In the genomic region with DNA sequence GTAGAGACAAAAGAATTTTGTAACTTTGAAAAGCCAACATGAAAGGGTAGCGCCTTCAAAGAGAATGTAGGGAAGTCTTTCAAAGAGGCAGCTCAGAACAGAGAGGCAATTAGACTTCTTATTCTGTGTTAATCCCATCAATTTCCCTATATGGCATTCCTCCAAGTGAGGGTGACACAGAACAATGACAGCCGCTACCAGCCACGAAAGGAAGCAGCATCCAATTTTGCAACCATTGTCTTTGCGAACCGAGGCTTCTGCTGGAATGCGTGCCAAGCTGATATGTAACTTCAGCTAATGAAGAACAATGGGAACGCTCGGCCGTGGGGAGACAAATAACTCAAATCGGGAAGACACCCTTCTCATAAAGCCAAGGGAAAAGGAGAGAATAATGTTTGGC, we compare ENCODE assay signal across 9 mouse cellular contexts.
A peak's percentile ranks its signal among the peaks of the same experiment; 100 is the strongest.
DNase-seq lines count a peak whose midpoint lies in the region; ATAC-seq and TF ChIP-seq lines count a peak whose summit lies in the region.
"Had no signal": no experiment of that assay in that cellular context is flagged by ENCODE, and none has a peak within 500 bp of the region (broad histone marks: within the 10 kb centered on the region; RNA-seq: fewer than 3 reads in every experiment).

No protein-coding gene starts in this region.

- no peak overlapping the region for H3K9ac ChIP-seq in kidney, embryonic 15.5 days
- no peak overlapping the region for H3K9ac ChIP-seq in kidney, postnatal 0 days (ENCODE audit: low read depth, low read length)
- no peak overlapping the region for H3K9ac ChIP-seq in midbrain, embryonic 13.5 days (replicated peaks)
- H3K9ac ChIP-seq: liver, embryonic 14.5 days had no signal

- no peaks in the 10 kb centered on the region for H3K9me3 ChIP-seq in kidney, embryonic 15.5 days (replicated peaks)
- no peaks in the 10 kb centered on the region for H3K9me3 ChIP-seq in forebrain, embryonic 10.5 days
- H3K9me3 ChIP-seq in kidney, postnatal 0 days (replicated peaks; ENCODE audit: low read length) = no peaks in the 10 kb centered on the region
- no peaks in the 10 kb centered on the region for H3K9me3 ChIP-seq in midbrain, embryonic 13.5 days

- H3K27me3 ChIP-seq in kidney, embryonic 15.5 days = no peaks in the 10 kb centered on the region
- H3K27me3 ChIP-seq in forebrain, embryonic 10.5 days (ENCODE audit: poor library complexity, severe bottlenecking) = no peaks in the 10 kb centered on the region
- no peaks in the 10 kb centered on the region for H3K27me3 ChIP-seq in kidney, postnatal 0 days (ENCODE audit: insufficient read depth, low read length)
- no peaks in the 10 kb centered on the region for H3K27me3 ChIP-seq in midbrain, embryonic 13.5 days

- ATAC-seq in kidney, embryonic 15.5 days (replicated peaks; ENCODE audit: low FRiP score) = no peak
- ATAC-seq in kidney, postnatal 0 days (replicated peaks; ENCODE audit: low FRiP score, low read depth) = no peak
- peak; percentile 56 for ATAC-seq in midbrain, embryonic 13.5 days

- H3K4me3 ChIP-seq in kidney, embryonic 15.5 days (replicated peaks) = no peak overlapping the region
- H3K4me3 ChIP-seq in forebrain, embryonic 10.5 days = no peak overlapping the region
- H3K4me3 ChIP-seq in kidney, postnatal 0 days (replicated peaks; ENCODE audit: low read depth, low read length) = no peak overlapping the region
- no peak overlapping the region for H3K4me3 ChIP-seq in midbrain, embryonic 13.5 days (replicated peaks)

- DNase-seq in kidney, adult 9 months = peak; percentile 20
- no peak for DNase-seq in forebrain, embryonic 10.5 days (ENCODE audit: extremely low spot score, low spot score)
- DNase-seq in kidney, postnatal 0 days (ENCODE audit: low spot score) = peak; percentile 48
- DNase-seq in B cell, adult 2 months = no peak
- DNase-seq in thymus, postnatal 10 days (ENCODE audit: low spot score in 2 of 2) = no peak
- DNase-seq in urinary bladder, adult 18-20 months (ENCODE audit: low spot score in 2 of 2) = no peak

- H3K36me3 ChIP-seq in kidney, embryonic 15.5 days = no peaks in the 10 kb centered on the region
- peaks cover 1% of the 10 kb centered on the region; the same call in 1 of the 2 replicates for H3K36me3 ChIP-seq in forebrain, embryonic 10.5 days (replicated peaks)
- no peaks in the 10 kb centered on the region for H3K36me3 ChIP-seq in kidney, postnatal 0 days (ENCODE audit: insufficient read depth, low read length)
- no peaks in the 10 kb centered on the region for H3K36me3 ChIP-seq in midbrain, embryonic 13.5 days

- peaks cover 10% of the 10 kb centered on the region for H3K4me1 ChIP-seq in kidney, embryonic 15.5 days
- H3K4me1 ChIP-seq in forebrain, embryonic 10.5 days = peaks cover 52% of the 10 kb centered on the region
- H3K4me1 ChIP-seq in kidney, postnatal 0 days (replicated peaks; ENCODE audit: insufficient read depth, low read length) = no peaks in the 10 kb centered on the region
- H3K4me1 ChIP-seq in midbrain, embryonic 13.5 days (replicated peaks) = peaks cover 35% of the 10 kb centered on the region

- 65% methylated on average over 10 of the region's 10 CpGs for WGBS in kidney, embryonic 15.5 days
- WGBS in forebrain, embryonic 10.5 days = 30% methylated on average over 10 of the region's 10 CpGs
- 69% methylated on average over 10 of the region's 10 CpGs for WGBS in kidney, postnatal 0 days
- WGBS in midbrain, embryonic 13.5 days = 13% methylated on average over 10 of the region's 10 CpGs

- no peak for TF ChIP-seq CTCF in kidney, postnatal 0 days (IDR thresholded peaks at IDR 0.05; ENCODE audit: low read depth)

- no peak overlapping the region for H3K27ac ChIP-seq in kidney, embryonic 15.5 days
- peak overlapping the region; percentile 40; the same call in 1 of the 2 replicates for H3K27ac ChIP-seq in forebrain, embryonic 10.5 days
- no peak overlapping the region for H3K27ac ChIP-seq in kidney, postnatal 0 days
- peak overlapping the region; percentile 62; the same call in 1 of the 2 replicates for H3K27ac ChIP-seq in midbrain, embryonic 13.5 days
- H3K27ac ChIP-seq: liver, embryonic 14.5 days had no signal

- H3K4me2 ChIP-seq in kidney, embryonic 15.5 days = no peak overlapping the region
- no peak overlapping the region for H3K4me2 ChIP-seq in kidney, postnatal 0 days (ENCODE audit: low read length)
- peak overlapping the region; percentile 21; the same call in 1 of the 2 replicates for H3K4me2 ChIP-seq in midbrain, embryonic 13.5 days (replicated peaks)

Comparison
In these comparisons a context has a peak if more than half of its experiments do, and no peak if none do; other contexts are left out.
1. DNase-seq: peak in kidney, adult 9 months (single experiment) and kidney, postnatal 0 days (single experiment); none in forebrain, embryonic 10.5 days (single experiment), B cell, adult 2 months (0 of 2), thymus, postnatal 10 days (0 of 2) and urinary bladder, adult 18-20 months (0 of 2).
2. H3K27ac ChIP-seq: peak in forebrain, embryonic 10.5 days (single experiment) and midbrain, embryonic 13.5 days (single experiment); none in kidney, embryonic 15.5 days (single experiment) and kidney, postnatal 0 days (single experiment).